Mouse (Mus musculus) G1E (cell line): ENCODE data around the gene Mapk8ip2.
A peak's percentile ranks its signal among the peaks of the same experiment; 100 is the strongest.

Experiments
- CTCF ChIP-seq: IDR thresholded peaks from 2 replicates; pipeline ENCODE4 v1.5.1; 2012; ENCODE audit warnings: low read depth, low read length, inconsistent platforms, mixed read lengths
- GATA1 ChIP-seq: IDR thresholded peaks from 2 replicates; pipeline ENCODE4 v1.6.1; 2012; ENCODE audit warnings: borderline replicate concordance, low read length, inconsistent platforms, mixed read lengths
- POLR2AphosphoS5 ChIP-seq: IDR thresholded peaks from 2 replicates; pipeline ENCODE4 v1.6.1; 2012; ENCODE audit warnings: low read depth, low read length, inconsistent platforms; ENCODE audit not compliant: insufficient replicate concordance

- TF ChIP-seq CTCF (no peak), GATA1 (no peak), POLR2AphosphoS5 (peak; percentile 78; the same call in 1 of the 2 replicates)
These were observed 24.1 kb upstream of the Mapk8ip2 start, which contains the start of the genes C730034F03Rik, Gm44502 and Chkb for GRCm38 (mm10) chr15:89429352-89430221.
